Mouse (Mus musculus) testis, adult 2 months (tissue): Measurements from ENCODE around the gene Myo10. TPM values are rescaled to one million over a fixed set of nuclear protein-coding genes. Genes with fewer than 3 reads are reported as not detected.

ENCODE experiments used
- H3K27ac ChIP-seq: fragments of 200-500 bp; 2 replicates; pipeline ENCODE4 v1.5.1; 2012; ENCODE audit warnings: low read depth, low read length; ENCODE audit not compliant: control insufficient read depth, insufficient read depth
- H3K27me3 ChIP-seq: fragments of 200-500 bp; 2 replicates; pipeline ENCODE4 v1.6.1; 2012; ENCODE audit warnings: mild to moderate bottlenecking, low read length, moderate library complexity; ENCODE audit not compliant: control insufficient read depth, insufficient read depth
- H3K36me3 ChIP-seq: fragments of 200-500 bp; 2 replicates; pipeline ENCODE4 v1.6.1; 2012; ENCODE audit warnings: mild to moderate bottlenecking, low read length; ENCODE audit not compliant: control insufficient read depth, insufficient read depth
- H3K4me1 ChIP-seq: fragments of 200-500 bp; 2 replicates; pipeline ENCODE4 v1.6.1; 2012; ENCODE audit warnings: low read length; ENCODE audit not compliant: control insufficient read depth, insufficient read depth
- H3K4me3 ChIP-seq: fragments of 200-500 bp; 2 replicates; pipeline ENCODE4 v1.5.1; 2012; ENCODE audit warnings: low read depth, mild to moderate bottlenecking, low read length, moderate library complexity, mixed read lengths; ENCODE audit not compliant: control insufficient read depth
- CTCF ChIP-seq: fragments of 200-500 bp; IDR thresholded peaks from 2 replicates; pipeline ENCODE4 v1.5.1; 2012; ENCODE audit warnings: low read depth, mild to moderate bottlenecking, inconsistent platforms, low read length, moderate library complexity; ENCODE audit not compliant: control insufficient read depth, insufficient read depth, insufficient replicate concordance
- POLR2A ChIP-seq: fragments of 200-500 bp; IDR thresholded peaks from 2 replicates; pipeline ENCODE4 v1.6.1; 2012; ENCODE audit warnings: low read depth, mild to moderate bottlenecking, inconsistent platforms, low read length, moderate library complexity; ENCODE audit not compliant: control insufficient read depth
- polyA plus RNA-seq: library from polyadenylated mRNA; depleted of rRNA; stranded (reverse); fragments of >200 nt; gene quantifications from 2 replicates; pipeline ENCODE4 v1.2.3, GENCODE M21; 2012

Myo10 gene
- polyA plus RNA-seq, 1 experiment: 17.5 TPM

- no peak overlapping the region for H3K27ac ChIP-seq
- no peaks in the 10 kb centered on the region for H3K4me1 ChIP-seq
- no peaks in the 10 kb centered on the region for H3K27me3 ChIP-seq
- no peaks in the 10 kb centered on the region; the same call in 1 of the 2 replicates for H3K36me3 ChIP-seq
- no peak for TF ChIP-seq CTCF
- no peak for TF ChIP-seq POLR2A
- no peak overlapping the region for H3K4me3 ChIP-seq
Measured at GRCm38 (mm10) chr15:25806363-25806762, 184.0 kb downstream of the Myo10 start.

- Histone ChIP-seq H3K27ac (no peak overlapping the region), H3K4me1 (no peaks in the 10 kb centered on the region), H3K36me3 (no peaks in the 10 kb centered on the region; the same call in 1 of the 2 replicates), H3K4me3 (no peak overlapping the region), H3K27me3 (no peaks in the 10 kb centered on the region)
- no peak for TF ChIP-seq POLR2A
- no peak for TF ChIP-seq CTCF
Measured at GRCm38 (mm10) chr15:25806878-25807277, 184.6 kb downstream of the Myo10 start.

- Histone ChIP-seq H3K4me3 (no peak overlapping the region), H3K36me3 (no peaks in the 10 kb centered on the region; the same call in 1 of the 2 replicates), H3K4me1 (no peaks in the 10 kb centered on the region), H3K27ac (no peak overlapping the region), H3K27me3 (no peaks in the 10 kb centered on the region)
- TF ChIP-seq CTCF (no peak), POLR2A (no peak)
Measured at GRCm38 (mm10) chr15:25808677-25809460, 186.5 kb downstream of the Myo10 start.

- H3K27ac ChIP-seq: no peak overlapping the region
- H3K4me3 ChIP-seq: no peak overlapping the region
- H3K27me3 ChIP-seq: no peaks in the 10 kb centered on the region
- TF ChIP-seq POLR2A (no peak), CTCF (no peak)
- H3K36me3 ChIP-seq: no peaks in the 10 kb centered on the region; the same call in 1 of the 2 replicates
- no peaks in the 10 kb centered on the region for H3K4me1 ChIP-seq
Measured at GRCm38 (mm10) chr15:25809669-25810068, 187.3 kb downstream of the Myo10 start.

GRCm38 (mm10) chr15:25811834-25812250 lies 189.5 kb downstream of the Myo10 start:
- Histone ChIP-seq H3K4me1 (no peaks in the 10 kb centered on the region), H3K27me3 (no peaks in the 10 kb centered on the region), H3K36me3 (no peaks in the 10 kb centered on the region; the same call in 1 of the 2 replicates), H3K4me3 (no peak overlapping the region), H3K27ac (no peak overlapping the region)
- no peak for TF ChIP-seq POLR2A
- no peak for TF ChIP-seq CTCF

GRCm38 (mm10) chr15:25812479-25812878 lies 190.2 kb downstream of the Myo10 start:
- no peaks in the 10 kb centered on the region; the same call in 1 of the 2 replicates for H3K36me3 ChIP-seq
- H3K27me3 ChIP-seq: no peaks in the 10 kb centered on the region
- no peak overlapping the region for H3K27ac ChIP-seq
- H3K4me3 ChIP-seq: no peak overlapping the region
- no peak for TF ChIP-seq POLR2A
- no peak for TF ChIP-seq CTCF
- no peaks in the 10 kb centered on the region for H3K4me1 ChIP-seq

- no peak for TF ChIP-seq POLR2A
- TF ChIP-seq CTCF: no peak
- Histone ChIP-seq H3K36me3 (no peaks in the 10 kb centered on the region), H3K27me3 (no peaks in the 10 kb centered on the region), H3K4me1 (no peaks in the 10 kb centered on the region), H3K27ac (no peak overlapping the region), H3K4me3 (no peak overlapping the region)
Measured at GRCm38 (mm10) chr15:25814535-25814934, 192.2 kb downstream of the Myo10 start.
